Mouse (Mus musculus): Measurements from ENCODE around the gene Slc1a2.

DNA sequence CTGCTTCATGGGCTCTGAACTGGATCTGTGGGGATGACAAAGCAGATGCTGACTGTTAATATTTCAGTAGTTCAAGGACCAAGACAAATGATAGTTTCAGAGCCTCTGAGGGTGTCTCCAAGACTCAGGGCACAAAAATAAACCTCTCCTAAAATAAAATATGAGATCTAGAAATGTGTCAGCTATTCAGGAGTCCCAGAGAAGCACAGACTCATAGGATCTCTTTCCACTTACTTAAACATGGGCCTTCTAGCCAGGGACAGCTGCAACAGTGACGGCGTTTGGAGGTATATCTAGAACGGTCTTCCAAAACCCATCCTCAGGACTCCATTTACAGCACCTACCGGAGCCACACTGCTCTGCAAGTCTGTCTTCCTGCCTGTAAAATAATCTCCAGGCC lies 48.0 kb upstream of the Slc1a2 start:
- TF ChIP-seq POLR2A (IDR thresholded peaks at IDR 0.05; ENCODE audit: low read depth, low read length) (no peak), CTCF (conservative IDR thresholded peaks at IDR 0.05; ENCODE audit: insufficient read depth, insufficient read length, low read depth, low read length) (no peak)
